Mouse (Mus musculus) embryonic facial prominence, embryonic 14.5 days (tissue): ENCODE measurements around the gene Atf3. TPM values are rescaled to one million over a fixed set of nuclear protein-coding genes. Genes with fewer than 3 reads are reported as not detected.
A peak's percentile ranks its signal among the peaks of the same experiment; 100 is the strongest.

Experiments used
- ATAC-seq: fragments of 200-750 bp; cut with Nextera tagmentation; 2 replicates; pipeline ENCODE4 v1.8.0; 2017; ENCODE audit warnings: low read depth, moderate number of reproducible peaks, moderate TSS enrichment
- DNase-seq: peaks from one replicate; pipeline ENCODE4 v3.0.0-alpha.2; 2015; ENCODE audit warnings: low spot score
- H3K27ac ChIP-seq: fragments of 300-500 bp; sonication (generic); replicated peaks from 2 replicates; pipeline ENCODE4 v1.5.1; 2014; ENCODE audit warnings: low read depth, mild to moderate bottlenecking, low read length, moderate library complexity
- H3K27me3 ChIP-seq: fragments of 300-500 bp; sonication (generic); replicated peaks from 2 replicates; pipeline ENCODE4 v1.6.1; 2014; ENCODE audit warnings: low read length; ENCODE audit not compliant: control insufficient read depth, insufficient read depth
- H3K36me3 ChIP-seq: fragments of 300-500 bp; sonication (generic); 2 replicates; pipeline ENCODE4 v1.6.1; 2014; ENCODE audit warnings: low read length, mixed read lengths; ENCODE audit not compliant: control insufficient read depth, insufficient read depth
- H3K4me1 ChIP-seq: fragments of 300-500 bp; sonication (generic); 2 replicates; pipeline ENCODE4 v1.6.1; 2014; ENCODE audit warnings: antibody characterized with exemption, low read length; ENCODE audit not compliant: control insufficient read depth, insufficient read depth
- H3K4me2 ChIP-seq: fragments of 300-500 bp; sonication (generic); 2 replicates; pipeline ENCODE4 v1.6.1; 2014; ENCODE audit warnings: low read depth, mild to moderate bottlenecking, low read length, moderate library complexity, mixed read lengths
- H3K4me3 ChIP-seq: fragments of 300-500 bp; sonication (generic); 2 replicates; pipeline ENCODE4 v1.5.1; 2014; ENCODE audit warnings: low read depth, mild to moderate bottlenecking, low read length
- H3K9ac ChIP-seq: fragments of 300-500 bp; sonication (generic); 2 replicates; pipeline ENCODE4 v1.6.1; 2014; ENCODE audit warnings: low read depth, mild to moderate bottlenecking, low read length, moderate library complexity, mixed read lengths
- H3K9me3 ChIP-seq: fragments of 300-500 bp; sonication (generic); 2 replicates; pipeline ENCODE4 v1.6.1; 2016; ENCODE audit warnings: low read length; ENCODE audit not compliant: control insufficient read depth
- WGBS: fragments of 180-500 bp; shearing (Covaris S2); extraction: QIAGEN DNeasy Blood & Tissue Kit; methylation state at CpG from one replicate; pipeline ENCODE4 v1.1.7; 2014; 5-methylcytosine and 5-hydroxymethylcytosine counted together
- polyA plus RNA-seq: library from polyadenylated mRNA; unstranded; fragments of >200 nt; fragmentation: Nextera tagmentation; extraction: Ambion mirVana; gene quantifications from 2 replicates; pipeline ENCODE4 v1.2.1, GENCODE M21; 2014

The Atf3 gene
- polyA plus RNA-seq, result 4.3 and 4.9 TPM in 2 replicates

DNA sequence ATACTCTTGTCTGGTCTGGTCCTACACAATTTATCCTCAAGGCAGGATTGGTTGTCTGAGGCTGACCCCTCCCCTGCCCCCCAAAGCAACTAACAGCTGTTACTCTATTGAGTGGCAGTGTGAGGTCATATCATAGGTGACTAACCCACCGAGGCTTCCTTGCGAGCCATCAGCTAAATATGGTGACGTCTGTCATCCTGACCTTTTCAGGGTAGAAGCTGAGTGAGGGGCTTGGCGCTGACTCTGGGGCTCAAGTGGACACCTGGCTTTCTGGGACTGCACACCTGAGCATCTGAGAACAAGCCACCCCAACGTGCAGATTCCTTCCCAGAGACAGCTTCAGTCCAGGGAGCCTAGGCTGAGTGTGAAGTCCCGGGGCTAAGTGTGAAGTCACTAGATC is at the start of gene Atf3:
Gene Atf3, minus strand, starts transcription at position 101 of the 400 bp plus-strand sequence.
- WGBS, result 67% methylated on average over 6 of the region's 6 CpGs
- no peak for ATAC-seq
- Histone ChIP-seq H3K4me1 (no peaks in the 10 kb centered on the region), H3K9me3 (no peaks in the 10 kb centered on the region), H3K4me3 (no peak within 1 kb of the TSS), H3K36me3 (no peaks in the 10 kb centered on the region), H3K27ac (no peak within 1 kb of the TSS), H3K9ac (no peak within 1 kb of the TSS), H3K4me2 (no peak within 1 kb of the TSS), H3K27me3 (no peaks in the 10 kb centered on the region)
- no peak for DNase-seq

DNA sequence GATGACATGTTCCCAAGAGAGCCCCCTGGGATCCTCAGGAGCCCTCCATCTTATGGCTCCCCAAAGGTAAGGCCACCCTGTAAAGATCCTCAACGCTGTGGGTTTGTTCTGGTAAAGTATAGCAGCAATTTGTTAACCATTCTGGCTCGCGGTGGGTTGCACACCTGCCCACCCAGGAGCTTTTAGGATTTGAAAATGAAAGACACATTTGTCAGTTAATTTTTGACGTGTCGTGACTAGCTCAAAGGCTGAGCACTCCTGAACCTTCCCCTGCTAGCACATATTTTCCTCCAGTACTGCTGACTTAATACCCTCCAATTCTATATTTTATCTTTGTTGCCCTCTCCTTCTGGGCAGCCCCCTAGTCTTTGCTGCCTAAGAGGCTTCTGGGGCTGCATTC is 49.3 kb upstream of the Atf3 start:
- no peak for ATAC-seq
- H3K4me1 ChIP-seq, result 0 out of 2 replicates have a peak, but pooled peaks cover 3% of the 10 kb centered on the region
- no peaks in the 10 kb centered on the region for H3K36me3 ChIP-seq
- H3K9me3 ChIP-seq, result no peaks in the 10 kb centered on the region
- H3K4me3 ChIP-seq, result no peak overlapping the region
- H3K9ac ChIP-seq, result no peak overlapping the region
- no peaks in the 10 kb centered on the region for H3K27me3 ChIP-seq
- no peak overlapping the region for H3K4me2 ChIP-seq
- no peak overlapping the region for H3K27ac ChIP-seq
- DNase-seq, result no peak
- WGBS, result 72% methylated on average over 5 of the region's 5 CpGs

DNA sequence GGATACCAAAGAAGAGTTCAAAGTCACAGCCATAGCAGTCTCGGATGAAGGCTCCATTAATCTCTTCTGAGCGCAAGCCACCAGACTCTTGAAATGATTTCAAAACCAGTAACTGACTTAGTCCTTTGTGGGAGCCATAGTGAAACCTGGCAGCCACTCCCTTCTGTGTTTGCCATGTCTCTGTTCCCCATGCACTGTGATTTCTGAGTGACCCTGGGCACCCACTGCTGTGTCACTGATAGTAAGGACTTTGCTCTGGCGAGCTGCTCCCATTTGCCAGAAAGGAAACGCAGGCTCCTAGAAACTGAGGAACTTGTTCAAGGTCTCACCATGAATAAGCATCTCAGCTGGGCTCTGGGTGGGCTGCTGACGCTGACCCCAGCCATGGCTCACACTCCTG is 45.6 kb upstream of the Atf3 start:
- 82% methylated on average over 5 of the region's 5 CpGs for WGBS
- no peak overlapping the region for H3K27ac ChIP-seq
- DNase-seq, result no peak
- no peak overlapping the region for H3K4me2 ChIP-seq
- H3K27me3 ChIP-seq, result no peaks in the 10 kb centered on the region
- H3K4me3 ChIP-seq, result no peak overlapping the region
- no peaks in the 10 kb centered on the region for H3K36me3 ChIP-seq
- no peak overlapping the region for H3K9ac ChIP-seq
- H3K9me3 ChIP-seq, result no peaks in the 10 kb centered on the region
- no peak for ATAC-seq
- H3K4me1 ChIP-seq, result 0 out of 2 replicates have a peak, but pooled peaks cover 3% of the 10 kb centered on the region

DNA sequence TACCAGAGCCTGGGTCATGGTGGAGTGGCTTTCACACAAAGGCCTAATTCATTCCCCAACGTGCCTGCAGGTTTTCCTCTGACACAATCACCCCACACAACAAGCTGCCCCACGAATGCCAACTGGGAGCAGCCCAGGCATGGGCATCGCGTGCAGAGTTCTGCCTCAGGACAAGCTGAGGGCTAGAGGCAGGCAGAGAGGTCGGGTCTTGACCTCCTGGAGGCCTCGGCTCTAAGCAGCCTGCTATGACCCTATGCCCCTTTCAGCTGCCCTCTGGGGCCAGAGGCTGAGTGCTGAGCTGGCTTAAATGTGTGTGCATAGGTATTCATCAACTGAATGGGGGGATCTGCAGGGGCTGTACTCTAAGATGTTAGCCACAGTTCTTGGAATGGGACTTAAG is 44.0 kb upstream of the Atf3 start:
- H3K36me3 ChIP-seq, result no peaks in the 10 kb centered on the region
- no peak overlapping the region for H3K4me3 ChIP-seq
- H3K9me3 ChIP-seq, result no peaks in the 10 kb centered on the region
- no peaks in the 10 kb centered on the region for H3K4me1 ChIP-seq
- DNase-seq (no peak), ATAC-seq (no peak)
- no peak overlapping the region for H3K4me2 ChIP-seq
- 9% methylated on average over 6 of the region's 6 CpGs for WGBS
- H3K9ac ChIP-seq, result no peak overlapping the region
- no peak overlapping the region for H3K27ac ChIP-seq
- H3K27me3 ChIP-seq, result no peaks in the 10 kb centered on the region

DNA sequence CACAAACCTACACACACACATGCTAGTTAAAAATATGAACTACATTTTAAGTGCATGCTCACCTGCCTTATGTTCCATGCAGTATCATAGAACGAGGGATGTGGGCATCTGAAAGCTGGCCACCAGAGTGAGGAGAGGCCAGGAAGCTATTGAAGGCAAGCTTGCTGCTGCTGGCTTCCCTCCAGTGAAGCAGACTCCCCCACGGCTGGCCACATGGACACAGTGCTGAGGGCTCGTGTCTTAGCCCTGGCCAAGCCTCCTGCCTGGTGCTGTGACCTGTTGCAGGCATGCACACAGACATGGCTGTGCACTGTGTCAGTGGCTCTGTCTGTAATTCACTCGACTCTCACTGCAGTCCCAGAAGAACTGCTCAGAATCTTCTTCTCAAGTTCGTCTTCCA is 41.8 kb upstream of the Atf3 start:
- WGBS, result 66% methylated on average over 5 of the region's 5 CpGs
- no peak for ATAC-seq
- Histone ChIP-seq H3K27me3 (no peaks in the 10 kb centered on the region), H3K27ac (no peak overlapping the region), H3K36me3 (no peaks in the 10 kb centered on the region), H3K9ac (no peak overlapping the region), H3K4me1 (no peaks in the 10 kb centered on the region), H3K9me3 (no peaks in the 10 kb centered on the region), H3K4me3 (no peak overlapping the region), H3K4me2 (no peak overlapping the region)
- no peak for DNase-seq

DNA sequence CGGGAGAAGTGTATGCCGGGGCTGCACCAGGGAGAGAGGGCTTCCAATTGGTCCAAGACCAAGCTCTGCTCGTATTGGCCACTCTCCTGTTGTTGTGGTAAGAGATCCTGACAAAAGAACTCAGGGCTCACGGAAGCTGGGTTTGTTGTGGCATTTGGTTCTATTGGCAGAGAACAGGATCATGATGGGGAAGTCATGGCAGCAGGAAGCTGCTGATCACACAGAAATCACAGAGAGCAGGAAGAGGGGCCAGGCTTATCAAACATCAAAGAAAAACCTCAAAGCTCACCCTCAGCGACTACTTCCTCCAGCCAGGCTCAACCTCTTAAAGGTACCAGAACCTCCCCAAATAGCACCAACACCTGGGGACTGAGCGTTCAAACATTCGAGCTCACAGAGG is 41.3 kb upstream of the Atf3 start:
- Histone ChIP-seq H3K27ac (no peak overlapping the region), H3K4me2 (peak overlapping the region; percentile 5; the same call in 1 of the 2 replicates), H3K36me3 (no peaks in the 10 kb centered on the region), H3K4me1 (no peaks in the 10 kb centered on the region), H3K27me3 (no peaks in the 10 kb centered on the region), H3K4me3 (no peak overlapping the region), H3K9me3 (no peaks in the 10 kb centered on the region), H3K9ac (no peak overlapping the region)
- DNase-seq, result no peak
- 30% methylated on average over 7 of the region's 7 CpGs for WGBS
- no peak; the same call in 1 of the 2 replicates for ATAC-seq

DNA sequence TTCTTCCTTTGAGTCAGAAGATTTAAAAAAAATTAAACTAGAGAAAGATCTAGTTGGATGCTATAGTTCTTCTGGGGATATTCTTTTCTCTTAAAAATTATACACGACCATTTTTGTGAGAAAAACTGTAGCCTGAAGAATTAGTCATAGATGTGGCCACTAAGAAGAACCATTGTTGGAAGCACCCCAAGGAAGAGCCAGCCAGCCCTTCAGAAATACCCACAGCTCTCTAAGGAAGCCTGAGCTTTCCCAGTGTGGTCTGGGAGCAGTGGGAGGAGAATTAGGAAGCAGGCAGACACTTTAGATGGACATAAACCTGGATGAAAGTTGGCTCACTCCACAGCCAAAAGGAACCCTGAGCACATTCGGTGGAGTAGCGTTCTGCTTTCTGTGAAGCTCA is 40.7 kb upstream of the Atf3 start:
- Histone ChIP-seq H3K9me3 (no peaks in the 10 kb centered on the region), H3K4me2 (0 out of 2 replicates have a peak overlapping the region, but pooled peaks have one; percentile 5), H3K27ac (no peak overlapping the region), H3K4me3 (no peak overlapping the region), H3K4me1 (no peaks in the 10 kb centered on the region), H3K36me3 (no peaks in the 10 kb centered on the region), H3K27me3 (no peaks in the 10 kb centered on the region), H3K9ac (no peak overlapping the region)
- WGBS, result 41% methylated on average over 3 of the region's 3 CpGs
- ATAC-seq (no peak), DNase-seq (no peak)

DNA sequence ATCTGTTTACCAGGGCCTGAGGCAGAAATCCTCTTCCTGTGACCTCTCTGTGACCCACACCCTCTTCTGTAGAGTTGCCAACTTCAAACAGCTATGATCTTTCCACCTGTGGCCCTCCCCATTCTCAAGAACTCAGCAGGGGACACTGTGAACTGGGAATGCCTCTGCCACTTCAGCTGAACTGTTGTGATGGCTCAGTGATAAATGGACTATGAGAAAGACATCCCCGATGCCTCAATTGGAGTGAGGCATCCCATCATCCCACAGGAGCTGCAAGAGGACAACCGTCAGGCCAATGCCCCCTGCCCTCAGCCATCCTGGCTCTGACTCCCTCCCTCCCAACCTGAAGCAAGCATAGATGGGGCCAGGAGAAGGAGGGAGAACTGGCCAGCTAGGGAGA is 40.1 kb upstream of the Atf3 start:
- H3K4me1 ChIP-seq, result no peaks in the 10 kb centered on the region
- no peak for DNase-seq
- H3K36me3 ChIP-seq, result no peaks in the 10 kb centered on the region
- 58% methylated on average over 2 of the region's 2 CpGs for WGBS
- H3K27ac ChIP-seq, result no peak overlapping the region
- no peaks in the 10 kb centered on the region for H3K27me3 ChIP-seq
- no peak overlapping the region for H3K4me3 ChIP-seq
- H3K4me2 ChIP-seq, result no peak overlapping the region
- no peak for ATAC-seq
- H3K9ac ChIP-seq, result no peak overlapping the region
- no peaks in the 10 kb centered on the region for H3K9me3 ChIP-seq

DNA sequence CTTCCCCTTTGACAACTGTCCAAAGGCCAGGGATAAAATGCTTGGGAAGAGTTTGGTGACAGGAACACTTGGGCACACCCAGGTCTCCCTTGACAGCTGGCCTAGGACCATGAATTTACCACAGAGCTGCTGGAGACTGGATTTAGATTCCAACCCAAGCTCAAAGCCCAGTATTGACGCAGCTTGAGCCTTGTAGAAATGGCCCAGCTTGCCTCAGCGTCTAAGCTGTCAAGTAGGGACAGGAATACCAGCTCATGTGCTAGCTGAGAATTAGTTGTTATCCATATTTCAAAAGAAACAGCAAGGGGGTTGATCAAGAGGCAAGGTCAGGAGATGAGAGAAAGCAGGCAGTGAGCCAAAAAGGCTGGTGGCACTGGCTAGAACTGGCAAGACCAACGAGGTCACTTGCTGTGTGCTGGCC is 39.5 kb upstream of the Atf3 start:
- Histone ChIP-seq H3K9ac (no peak overlapping the region), H3K4me3 (no peak overlapping the region), H3K9me3 (no peaks in the 10 kb centered on the region), H3K36me3 (no peaks in the 10 kb centered on the region), H3K27me3 (no peaks in the 10 kb centered on the region), H3K4me2 (no peak overlapping the region), H3K4me1 (no peaks in the 10 kb centered on the region), H3K27ac (no peak overlapping the region)
- no peak for ATAC-seq
- 73% methylated on average over 3 of the region's 3 CpGs for WGBS
- DNase-seq, result no peak
